Mouse (Mus musculus): ENCODE measurements around the gene Noxa1.

Noxa1 gene

DNA sequence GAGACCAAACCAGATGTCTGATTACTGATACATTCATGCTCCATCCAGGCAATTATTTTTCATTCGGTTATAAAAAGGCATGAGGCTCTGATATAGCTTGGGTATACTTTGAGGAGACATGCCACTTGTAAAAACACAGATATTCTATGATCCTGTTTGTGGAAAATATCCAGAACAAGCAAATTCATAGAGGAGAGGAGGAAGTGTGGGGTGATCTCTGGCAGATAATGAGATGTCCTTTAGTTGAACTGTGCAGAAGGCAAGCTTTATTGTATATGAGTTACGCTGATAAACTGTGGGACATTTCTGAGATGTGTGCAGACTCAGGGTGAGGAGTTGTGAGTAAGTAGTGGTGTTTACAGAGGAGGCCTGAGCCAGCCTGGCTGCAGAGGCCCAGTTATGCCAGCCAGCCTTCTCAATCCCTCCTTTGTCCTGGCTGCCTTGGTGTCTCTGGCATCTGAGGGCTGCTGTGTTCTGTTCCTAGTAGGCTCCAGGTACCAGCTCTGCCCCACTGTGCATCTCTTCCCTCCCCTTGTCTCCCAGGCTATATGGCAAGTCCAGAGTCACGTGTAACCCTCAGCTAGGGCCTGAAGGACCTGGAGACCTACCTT is 3.2 kb upstream of the Noxa1 start:
- peak in 1 of 2 experiments; percentile 14 for DNase-seq (ENCODE audit: low spot score in 2 of 2)

DNA sequence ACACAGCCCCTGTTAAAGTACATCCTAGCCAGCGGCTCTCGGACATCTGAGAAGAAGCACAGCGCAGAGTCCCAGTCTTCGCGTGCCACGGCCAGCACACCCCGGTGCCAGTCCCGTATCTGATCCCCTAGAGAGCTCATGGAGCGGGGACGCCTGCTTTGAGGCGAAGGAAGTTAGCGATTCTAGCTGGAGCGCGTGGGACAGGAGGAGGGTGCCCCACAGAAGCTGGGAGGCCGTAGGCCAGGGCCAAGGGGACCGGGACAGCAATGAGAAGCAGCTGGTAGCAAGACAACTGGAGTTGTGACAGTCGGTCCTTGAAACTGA is 202 bp downstream of the Noxa1 start:
- no peak for DNase-seq (ENCODE audit: low spot score in 2 of 2)

DNA sequence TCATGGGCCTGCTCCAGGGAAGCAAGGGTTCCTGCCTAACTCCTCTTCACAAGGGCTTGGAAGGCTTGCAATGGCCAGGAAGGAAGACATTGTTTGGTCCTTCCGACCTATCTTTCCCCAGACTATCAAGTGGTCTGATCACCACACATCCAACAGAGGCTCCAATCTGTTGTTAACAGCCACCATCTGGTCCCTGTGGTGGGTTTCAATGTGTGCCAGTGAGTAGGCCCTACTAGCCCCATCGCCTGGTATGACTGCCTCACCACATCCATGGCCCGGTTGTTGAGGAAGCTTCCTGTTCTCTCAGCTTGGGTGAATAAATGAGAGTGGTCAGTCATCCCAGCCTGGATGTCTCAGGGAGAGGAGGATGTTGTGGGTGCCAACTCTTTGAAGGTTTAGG is 6.3 kb downstream of the Noxa1 start:
- DNase-seq (ENCODE audit: low spot score in 2 of 2), result no peak

DNA sequence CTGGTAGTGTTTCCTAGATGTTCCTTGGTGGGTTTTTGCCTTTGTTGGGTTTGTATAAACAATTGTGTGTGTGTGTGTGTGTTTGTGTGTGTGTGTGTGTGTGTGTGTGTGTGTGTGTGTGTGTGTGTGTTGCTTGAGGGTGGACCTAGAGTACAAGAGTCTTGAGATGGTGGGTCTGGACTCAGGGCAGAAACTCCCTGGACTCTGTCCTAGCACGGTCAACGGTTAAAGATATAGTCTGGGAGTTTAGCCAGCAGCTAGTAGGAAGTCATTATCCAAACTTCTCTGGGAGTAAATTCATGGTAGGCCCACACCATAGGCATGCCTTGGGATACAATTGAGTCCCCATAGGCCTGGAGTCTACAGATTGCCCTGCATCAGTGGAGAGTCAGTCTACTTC is 7.1 kb downstream of the Noxa1 start:
- DNase-seq (ENCODE audit: low spot score in 2 of 2), result no peak

DNA sequence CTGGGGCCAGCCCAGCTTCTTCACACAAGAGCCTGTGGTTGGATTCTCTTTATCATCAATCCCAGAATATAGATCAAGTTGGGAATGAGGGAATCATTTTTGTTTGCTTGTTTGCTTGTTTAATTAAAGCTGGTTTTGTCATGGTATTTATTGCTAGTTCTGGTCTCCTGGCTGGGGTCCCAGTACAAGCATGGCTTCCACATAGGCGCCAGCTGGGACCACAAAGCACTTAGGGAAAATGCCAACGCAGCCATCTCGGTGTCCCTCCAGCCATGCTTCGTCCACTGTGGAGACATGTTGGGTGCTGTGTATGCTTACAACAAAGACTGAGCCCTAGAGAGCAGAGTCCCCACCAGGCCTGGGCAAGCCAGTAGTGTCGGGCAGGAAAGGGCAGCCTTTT is 9.4 kb downstream of the Noxa1 start:
- no peak for DNase-seq (ENCODE audit: low spot score in 2 of 2)

DNA sequence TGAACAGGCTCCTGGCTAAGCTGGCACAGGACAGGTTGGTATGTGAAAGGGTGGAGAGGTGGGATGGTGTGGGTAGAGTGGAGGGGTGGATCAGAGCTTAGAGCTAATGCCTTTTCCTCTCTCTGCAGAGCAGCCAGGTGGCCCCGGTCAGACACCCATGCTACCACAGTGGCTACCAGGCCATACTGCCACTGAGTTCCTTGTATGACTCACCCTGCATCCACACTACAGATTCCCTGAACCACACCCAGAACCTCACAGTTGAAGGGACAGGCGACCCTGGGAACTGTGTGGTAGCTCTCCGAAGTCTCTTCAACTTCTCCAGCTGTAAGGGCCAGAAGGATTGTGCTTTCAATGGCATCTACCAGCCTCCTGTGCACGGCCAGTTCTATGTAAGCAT is 11.3 kb downstream of the Noxa1 start:
- no peak for DNase-seq (ENCODE audit: low spot score in 2 of 2)

DNA sequence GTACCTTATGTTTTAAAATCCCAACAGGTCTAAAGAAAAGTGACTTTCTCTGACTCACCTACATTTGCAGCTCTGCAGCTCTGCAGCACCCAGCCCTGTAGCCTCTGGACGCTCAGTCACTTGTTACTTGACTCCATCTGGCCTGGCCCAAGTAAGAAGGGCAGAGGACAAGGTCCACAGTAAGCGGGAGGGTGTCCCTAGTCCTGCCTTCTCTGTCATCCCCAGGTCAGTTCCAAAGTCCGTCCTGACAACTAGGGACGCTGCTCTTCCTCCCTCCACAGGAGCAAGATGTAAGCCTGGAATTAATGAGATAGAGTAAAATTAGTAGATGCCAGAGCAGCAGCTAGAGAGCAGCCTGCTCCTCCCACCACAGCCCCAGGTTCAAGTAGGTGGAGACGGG is 14.9 kb downstream of the Noxa1 start, which contains the start of gene Entpd8:
Entpd8 (plus strand) TSS at position 229 of the 400 bp plus-strand sequence.
- no peak for DNase-seq (ENCODE audit: low spot score in 2 of 2)

DNA sequence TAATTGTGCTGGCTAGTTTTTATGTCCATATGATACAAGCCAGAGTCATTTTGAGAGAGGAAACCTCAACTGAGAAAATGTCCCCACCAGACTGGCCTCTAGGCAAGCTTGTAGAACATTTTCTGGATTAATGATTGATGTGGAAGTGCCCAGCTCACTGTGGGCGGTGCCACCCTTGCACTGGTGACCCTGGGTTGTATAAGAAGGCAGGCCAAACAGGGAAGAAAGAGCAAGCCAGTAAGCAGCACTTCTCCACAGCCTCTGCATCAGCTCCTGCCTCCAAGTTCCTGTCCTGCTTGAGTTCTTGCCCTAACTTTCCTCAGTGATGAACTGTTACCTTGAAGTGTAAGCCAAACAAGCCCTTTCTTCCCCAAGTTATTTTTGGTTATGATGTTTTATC is 16.0 kb downstream of the Noxa1 start:
- no peak for DNase-seq (ENCODE audit: low spot score in 2 of 2)

DNA sequence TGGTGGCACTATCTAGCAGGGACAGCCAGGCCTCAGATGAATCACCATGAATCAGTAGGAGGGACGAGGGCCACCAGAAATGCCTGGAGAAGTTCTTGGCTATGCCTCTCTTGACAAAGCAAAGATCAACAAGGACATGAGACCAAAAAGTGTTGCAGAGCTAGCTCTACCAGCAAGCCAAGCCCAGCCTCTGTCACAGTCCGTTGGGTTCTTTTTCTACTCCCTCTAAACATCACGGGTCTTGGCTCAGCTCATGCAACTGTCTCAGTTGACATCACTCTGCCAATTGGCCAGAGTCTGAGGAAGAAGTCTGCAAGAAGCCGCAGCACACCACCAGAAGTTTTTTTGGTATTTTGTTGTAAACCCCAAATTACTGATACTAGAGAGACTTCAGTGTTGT is 19.4 kb downstream of the Noxa1 start:
- no peak for DNase-seq (ENCODE audit: low spot score in 2 of 2)

DNA sequence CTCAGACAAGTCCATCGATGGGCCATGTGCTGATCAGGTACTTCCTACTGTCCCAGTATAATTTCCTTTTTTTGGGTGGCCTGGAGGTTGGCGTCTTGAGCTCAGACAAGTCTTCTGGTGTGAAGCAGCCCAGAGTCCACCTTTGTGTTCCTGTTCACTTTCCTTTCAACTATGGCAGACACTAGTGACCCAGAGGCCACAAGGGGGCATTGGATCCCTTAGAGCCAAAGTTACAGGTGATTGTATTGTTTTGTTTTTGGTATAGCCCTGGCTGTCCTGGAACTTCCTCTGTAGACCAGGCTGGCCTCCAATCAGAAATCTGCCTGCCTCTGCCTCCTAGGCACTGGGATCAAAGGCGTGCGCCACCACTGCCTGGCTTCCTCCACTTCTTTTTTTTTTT is 22.6 kb downstream of the Noxa1 start:
- DNase-seq (ENCODE audit: low spot score in 2 of 2), result no peak

DNA sequence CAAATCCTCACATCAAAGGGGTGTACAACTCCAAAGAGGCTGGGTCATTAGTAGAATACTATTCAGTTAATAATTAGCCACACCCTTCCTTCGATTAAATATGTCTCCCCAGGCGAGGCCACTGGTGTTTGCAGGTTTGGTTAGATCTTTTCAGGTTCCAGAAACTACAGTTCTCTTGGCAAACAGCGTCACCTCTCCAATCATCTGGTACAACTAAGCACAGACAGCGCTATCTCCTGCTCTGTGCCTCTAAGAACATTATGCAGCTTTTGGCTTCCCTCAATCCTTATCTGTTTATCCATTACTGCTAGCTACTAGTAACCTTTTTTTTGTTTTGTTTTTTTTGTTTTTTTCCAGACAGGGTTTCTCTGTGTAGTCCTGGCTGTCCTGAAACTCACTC is 25.4 kb downstream of the Noxa1 start:
- DNase-seq (ENCODE audit: low spot score in 2 of 2), result no peak

DNA sequence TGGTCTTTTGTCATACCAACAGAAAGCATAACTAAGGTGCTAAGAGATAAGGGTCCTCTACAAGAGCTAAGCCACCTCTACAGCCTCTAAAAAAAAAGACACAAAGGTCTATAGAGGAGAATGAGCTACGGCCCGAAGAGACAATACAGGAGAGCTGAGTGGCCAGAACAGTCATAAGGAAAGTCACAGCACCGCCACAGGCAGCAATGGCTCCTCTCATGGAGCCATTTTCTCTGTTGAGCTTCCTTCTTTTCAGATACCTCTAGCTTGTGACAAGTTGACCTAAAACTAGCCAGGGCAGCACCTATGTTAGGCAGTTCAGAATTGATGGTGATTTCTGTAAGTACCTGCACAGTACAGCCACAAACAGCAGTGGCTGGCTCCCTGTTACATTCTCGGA is 28.4 kb downstream of the Noxa1 start:
- DNase-seq (ENCODE audit: low spot score in 2 of 2), result no peak

DNA sequence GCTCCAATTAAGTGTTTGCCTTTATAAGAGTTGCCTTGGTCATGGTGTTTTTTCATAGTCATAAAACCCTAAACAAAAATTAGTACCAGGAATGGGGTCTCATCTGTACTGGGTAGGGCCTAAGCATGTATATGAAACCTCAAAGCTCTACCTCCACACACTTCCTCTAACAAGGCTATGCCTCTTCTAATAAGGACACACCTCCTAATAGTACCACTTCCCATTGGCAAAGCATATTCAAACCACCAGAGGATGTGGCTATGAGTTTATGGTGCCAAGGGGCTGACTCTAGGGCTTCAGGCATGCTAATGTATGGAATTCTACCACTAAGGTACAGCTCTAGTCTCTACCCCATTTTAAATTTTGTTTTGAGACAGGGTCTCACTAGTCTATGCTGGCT is 29.4 kb downstream of the Noxa1 start:
- DNase-seq (ENCODE audit: low spot score in 2 of 2), result no peak

DNA sequence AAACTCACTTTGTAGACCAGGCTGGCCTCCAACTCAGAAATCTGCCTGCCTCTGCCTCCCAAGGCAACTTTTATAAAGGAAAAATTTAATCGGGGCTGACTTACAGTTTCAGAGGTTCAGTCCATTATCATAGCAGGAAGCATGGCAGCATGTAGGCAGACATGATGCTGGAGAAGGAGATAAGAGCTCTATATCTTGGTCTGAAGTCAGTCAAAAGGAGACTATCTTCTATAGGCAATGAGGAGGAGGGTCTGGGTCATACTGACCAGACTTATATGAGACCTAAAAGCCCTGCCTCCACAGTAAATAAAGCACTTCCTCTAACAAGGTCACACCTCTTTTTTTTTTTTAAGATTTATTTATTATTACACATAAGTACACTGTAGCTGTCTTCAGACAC is 30.7 kb downstream of the Noxa1 start:
- no peak for DNase-seq (ENCODE audit: low spot score in 2 of 2)

DNA sequence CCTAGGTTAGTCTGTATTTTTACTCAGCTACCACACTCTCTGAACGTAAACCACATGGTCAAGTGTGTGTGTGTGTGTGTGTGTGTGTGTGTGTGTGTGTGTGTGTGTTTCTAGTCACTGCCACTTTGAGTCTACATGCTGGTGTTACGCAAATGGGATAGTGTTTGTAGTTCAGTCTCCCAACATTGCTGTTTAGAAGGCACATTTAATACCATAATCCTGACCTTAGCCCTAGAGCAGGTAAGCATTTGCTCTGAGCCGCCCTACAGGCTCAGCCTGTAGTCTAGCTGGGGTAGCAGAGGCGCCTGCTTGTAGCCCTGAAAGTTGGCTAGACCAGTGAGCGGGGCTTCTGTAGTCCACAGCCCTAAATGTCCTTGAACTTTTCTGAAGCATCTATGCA is 31.4 kb downstream of the Noxa1 start:
- DNase-seq (ENCODE audit: low spot score in 2 of 2), result no peak

DNA sequence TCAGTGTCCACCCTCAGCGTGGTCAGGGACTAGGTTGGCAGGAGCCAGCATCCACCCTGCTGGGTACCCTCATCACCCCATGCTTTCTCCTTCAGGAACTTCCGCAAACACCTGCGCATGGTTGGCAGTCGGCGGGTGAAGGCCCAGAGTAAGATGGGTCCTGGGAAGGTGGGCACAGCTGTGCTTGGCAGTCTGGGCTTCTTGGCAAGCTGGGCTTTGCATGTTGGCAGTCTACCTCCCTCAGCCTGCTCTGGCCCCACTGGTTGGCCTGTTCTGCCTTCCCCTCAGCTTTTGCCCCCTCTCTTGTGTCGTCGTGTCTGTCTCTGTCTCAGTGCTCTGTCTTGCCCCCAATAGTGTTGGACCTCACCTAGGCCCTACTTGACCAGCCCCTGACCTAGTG is 36.0 kb downstream of the Noxa1 start:
- no peak for DNase-seq (ENCODE audit: low spot score in 2 of 2)

DNA sequence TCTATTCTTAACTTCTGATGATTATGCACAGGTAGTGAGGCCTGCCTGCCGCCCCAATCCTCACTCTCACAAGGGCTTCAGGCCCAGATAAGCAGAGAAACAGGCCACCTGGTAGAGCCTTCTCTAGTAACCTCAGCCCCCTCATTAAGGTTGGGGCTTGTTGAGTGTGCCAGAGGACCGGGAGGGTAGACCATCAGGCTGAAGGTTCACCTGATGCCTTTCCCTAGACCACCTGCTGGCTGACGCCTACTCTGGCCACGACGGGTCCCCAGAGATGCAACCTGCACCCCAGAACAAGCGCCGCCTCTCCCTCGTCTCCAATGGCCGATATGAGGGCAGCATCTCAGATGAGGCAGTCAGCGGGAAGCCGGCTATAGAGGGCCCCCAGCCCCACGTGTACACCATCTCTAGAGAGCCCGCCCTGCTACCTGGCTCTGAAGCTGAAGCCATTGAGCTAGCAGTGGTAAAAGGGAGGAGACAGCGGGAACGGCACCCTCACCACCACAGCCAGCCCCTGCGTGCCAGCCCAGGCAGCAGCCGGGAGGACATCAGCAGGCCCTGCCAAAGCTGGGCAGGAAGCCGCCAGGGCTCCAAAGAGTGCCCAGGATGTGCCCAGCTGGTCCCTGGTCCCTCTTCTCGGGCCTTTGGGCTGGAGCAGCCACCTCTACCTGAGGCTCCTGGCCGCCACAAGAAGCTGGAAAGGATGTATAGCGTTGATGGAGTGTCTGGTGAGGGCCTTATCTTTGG is 39.4 kb downstream of the Noxa1 start:
- DNase-seq (ENCODE audit: low spot score in 2 of 2), result no peak

DNA sequence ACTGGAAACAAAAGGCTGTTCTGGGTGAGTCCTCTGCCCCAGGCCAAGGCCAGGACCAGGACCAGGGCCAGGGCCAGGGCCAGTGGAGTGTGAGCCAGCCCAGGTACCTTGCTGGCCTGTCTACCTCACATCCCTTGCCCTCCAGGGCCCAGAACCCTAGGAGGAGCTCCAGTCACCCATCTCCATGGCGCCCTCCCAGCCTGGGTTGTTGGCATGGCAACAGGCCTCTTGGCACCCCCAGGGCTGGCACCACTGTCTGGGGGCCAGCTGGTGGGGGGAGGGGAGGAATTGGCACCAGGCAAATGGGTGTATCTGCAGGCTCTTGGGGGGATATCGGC is 39.9 kb downstream of the Noxa1 start:
- DNase-seq (ENCODE audit: low spot score in 2 of 2), result peak; percentile 45 to 71

DNA sequence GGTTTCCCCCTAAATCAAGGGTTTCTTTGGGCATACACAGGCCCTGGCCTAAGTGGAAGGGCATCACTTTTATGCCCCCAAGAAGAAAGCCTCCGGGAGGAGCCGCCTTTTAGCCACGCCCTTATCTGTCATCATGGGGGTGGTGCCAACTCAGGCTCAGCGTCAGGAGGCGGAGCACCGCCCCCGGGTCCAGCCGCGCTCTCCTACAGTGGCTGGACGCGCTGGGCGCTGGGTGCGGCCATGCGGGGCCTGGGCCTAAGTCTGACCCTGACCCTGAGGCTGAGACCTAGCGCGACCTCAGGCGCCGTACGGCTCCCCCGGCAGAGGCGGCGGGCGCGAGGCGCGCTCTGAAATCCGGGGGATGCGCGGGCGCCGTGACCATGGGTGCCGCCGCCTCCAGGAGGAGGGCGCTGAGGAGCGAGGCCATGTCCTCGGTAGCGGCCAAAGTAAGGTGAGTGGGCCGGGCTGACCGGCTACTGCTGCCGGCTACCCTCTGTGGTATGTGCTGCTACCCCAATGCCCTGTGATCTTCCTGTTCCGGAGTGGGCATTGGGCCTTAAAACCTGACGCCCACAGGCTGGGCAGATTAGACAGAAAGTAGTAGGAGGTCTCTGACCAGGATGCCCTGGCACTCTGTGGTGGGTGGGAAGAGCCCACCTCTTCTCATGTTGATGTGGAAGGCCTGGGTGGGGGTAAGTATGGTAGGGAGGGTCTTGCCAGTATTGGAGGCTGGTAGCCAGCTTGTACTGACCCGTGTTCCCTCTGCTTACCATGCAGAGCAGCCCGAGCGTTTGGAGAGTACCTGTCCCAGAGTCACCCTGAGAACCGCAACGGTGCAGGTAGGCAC is 40.5 kb downstream of the Noxa1 start, which contains the start of gene Nsmf:
Nsmf (plus strand) TSS at position 135 of the 847 bp plus-strand sequence.
- peak; percentile 66 to 89 for DNase-seq (ENCODE audit: low spot score in 2 of 2)

DNA sequence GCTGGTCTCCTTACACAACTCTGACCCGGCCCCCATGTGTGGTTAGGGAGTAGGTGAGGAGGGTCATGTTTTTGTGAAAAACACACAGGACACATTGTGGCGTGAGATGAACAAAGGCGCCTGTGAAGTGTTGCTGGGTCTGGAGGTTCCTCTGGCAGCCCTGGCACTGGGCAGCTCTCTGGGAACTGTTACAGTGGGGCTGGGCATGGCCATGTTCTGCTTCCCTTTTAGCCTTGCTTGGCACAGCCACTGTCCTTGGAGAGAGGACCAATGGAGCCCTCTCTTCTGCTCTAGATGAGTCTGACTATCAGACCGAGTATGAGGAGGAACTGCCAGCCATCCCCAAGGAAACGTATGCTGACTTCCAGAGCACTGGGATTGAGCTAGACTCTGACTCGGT is 41.8 kb downstream of the Noxa1 start:
- no peak for DNase-seq (ENCODE audit: low spot score in 2 of 2)

DNA sequence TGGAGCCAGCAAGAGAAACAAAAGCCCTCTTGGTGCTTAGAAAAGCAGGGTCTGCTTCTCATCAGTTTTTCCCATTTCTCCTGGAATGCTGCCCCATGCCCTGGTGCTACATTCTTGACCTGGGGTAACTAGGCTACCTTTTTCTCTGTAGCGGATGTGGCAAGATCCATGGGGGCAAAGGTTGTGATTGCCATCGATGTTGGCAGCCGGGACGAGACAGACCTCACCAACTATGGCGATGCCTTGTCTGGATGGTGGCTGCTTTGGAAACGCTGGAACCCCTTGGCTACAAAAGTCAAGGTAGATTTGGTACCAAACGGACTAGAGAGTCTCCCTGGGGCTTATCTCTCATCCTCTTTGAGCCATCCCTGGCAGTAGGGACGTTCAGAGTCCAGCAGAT is 43.5 kb downstream of the Noxa1 start:
- no peak for DNase-seq (ENCODE audit: low spot score in 2 of 2)

DNA sequence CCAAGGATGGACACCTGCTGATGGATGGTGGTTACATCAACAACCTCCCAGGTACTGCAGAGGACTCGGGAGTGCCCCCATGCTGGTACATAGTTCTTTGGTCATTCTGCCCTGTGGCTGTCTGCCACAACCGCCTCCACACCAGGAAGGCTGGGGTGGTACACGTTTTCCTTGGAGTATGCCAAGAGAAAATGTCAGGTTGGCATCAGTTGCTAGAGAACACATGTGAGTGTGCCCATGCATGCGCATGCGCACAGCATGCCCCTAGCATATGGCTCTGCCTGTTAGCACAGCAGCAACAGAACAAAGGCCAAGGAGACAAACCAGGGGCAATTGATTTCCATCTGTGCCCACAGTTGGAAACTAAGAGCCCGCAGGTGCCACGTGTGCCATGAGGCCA is 44.0 kb downstream of the Noxa1 start:
- peak in 1 of 2 experiments; percentile 64 for DNase-seq (ENCODE audit: low spot score in 2 of 2)

DNA sequence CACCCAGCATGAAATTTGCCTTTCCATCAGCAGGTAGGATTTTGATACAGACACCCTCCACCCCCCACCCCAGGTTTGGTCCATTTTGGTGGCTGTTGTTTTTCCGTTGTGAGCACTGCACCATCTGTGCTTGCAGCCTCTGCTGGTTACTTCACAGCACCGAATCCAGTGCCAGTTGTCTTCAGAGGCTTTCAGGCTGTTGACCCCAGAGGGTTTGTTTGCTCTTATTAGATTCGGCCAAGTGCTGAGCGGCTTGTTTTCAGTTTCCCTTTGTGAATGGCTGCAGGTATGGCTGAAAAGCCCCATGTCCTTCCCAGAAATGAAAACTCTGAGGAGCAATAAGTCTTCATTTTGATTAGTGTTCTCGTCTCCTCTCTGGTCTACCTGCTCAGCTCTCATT is 54.9 kb downstream of the Noxa1 start:
- DNase-seq (ENCODE audit: low spot score in 2 of 2), result no peak
